8 mouse cellular contexts compared by ENCODE assay signal in genomic region chr9:63109020-63109781, GRCm38 (mm10). TPM values are rescaled to one million over a fixed set of nuclear protein-coding genes. Genes with fewer than 3 reads are reported as not detected.
DNase-seq lines count a peak whose midpoint lies in the region; ATAC-seq and TF ChIP-seq lines count a peak whose summit lies in the region.

No protein-coding gene starts in this region.

- H3K9me3 ChIP-seq in hindbrain, embryonic 13.5 days, result no peaks in the 10 kb centered on the region
- H3K9me3 ChIP-seq in lung, postnatal 0 days (ENCODE audit: low read length), result no peaks in the 10 kb centered on the region

- no peaks in the 10 kb centered on the region for H3K27me3 ChIP-seq in hindbrain, embryonic 13.5 days
- H3K27me3 ChIP-seq in lung, postnatal 0 days (replicated peaks; ENCODE audit: insufficient read depth, low read length), result no peaks in the 10 kb centered on the region

- H3K9ac ChIP-seq in hindbrain, embryonic 13.5 days, result peak overlapping the region; percentile 66
- H3K9ac ChIP-seq in lung, postnatal 0 days (replicated peaks; ENCODE audit: low read depth), result peak overlapping the region; percentile 52

- H3K4me1 ChIP-seq in hindbrain, embryonic 13.5 days (replicated peaks), result peaks cover 15% of the 10 kb centered on the region
- 0 out of 2 replicates have a peak, but pooled peaks cover 4% of the 10 kb centered on the region for H3K4me1 ChIP-seq in lung, postnatal 0 days (ENCODE audit: insufficient read depth, low read depth, low read length)

- peak; percentile 59 for ATAC-seq in hindbrain, embryonic 13.5 days (ENCODE audit: low FRiP score)
- peak; percentile 93 for ATAC-seq in lung, postnatal 0 days

- TF ChIP-seq EP300 in lung, postnatal 0 days (IDR thresholded peaks at IDR 0.05), result peak; percentile 92

- peak; percentile 64 for DNase-seq in ZHBTc4 (ENCODE audit: low read depth, low spot score)
- peak; percentile 79 to 85 for DNase-seq in cerebellum, postnatal 25 days
- peak; percentile 84 to 88 for DNase-seq in frontal cortex, postnatal 36 days (ENCODE audit: low spot score in 2 of 2)
- peak; percentile 81 to 87 for DNase-seq in layer of hippocampus, postnatal 25 days (ENCODE audit: extremely low spot score in 1 of 2, low spot score in 1 of 2)
- DNase-seq in lung, postnatal 0 days (ENCODE audit: low spot score), result peak; percentile 98
- DNase-seq in ovary, postnatal 10 days (ENCODE audit: low spot score), result peak; percentile 94
- peak; percentile 82 for DNase-seq in urinary bladder, postnatal 25 days (ENCODE audit: low spot score)

- H3K27ac ChIP-seq in hindbrain, embryonic 13.5 days, result peak overlapping the region; percentile 85
- H3K27ac ChIP-seq in lung, postnatal 0 days (ENCODE audit: low read length), result peak overlapping the region; percentile 98

- peak; percentile 50 for TF ChIP-seq CTCF in lung, postnatal 0 days (IDR thresholded peaks at IDR 0.05)

- H3K36me3 ChIP-seq in hindbrain, embryonic 13.5 days, result no peaks in the 10 kb centered on the region
- no peaks in the 10 kb centered on the region for H3K36me3 ChIP-seq in lung, postnatal 0 days (ENCODE audit: insufficient read depth, low read length)

- peak overlapping the region; percentile 40 for H3K4me3 ChIP-seq in hindbrain, embryonic 13.5 days
- peak overlapping the region; percentile 55 for H3K4me3 ChIP-seq in lung, postnatal 0 days (ENCODE audit: low read depth, low read length)

- WGBS in hindbrain, embryonic 13.5 days, result 1% methylated on average over 34 of the region's 34 CpGs
- WGBS in lung, postnatal 0 days, result under 1% methylated on average over 25 of the region's 34 CpGs

- H3K4me2 ChIP-seq in hindbrain, embryonic 13.5 days, result peak overlapping the region; percentile 69
- H3K4me2 ChIP-seq in lung, postnatal 0 days (replicated peaks; ENCODE audit: low read depth, low read length), result peak overlapping the region; percentile 60

RNA-seq across cellular contexts. Expression of gene Skor1, which starts 39.6 kb away (rescaled TPM):
- polyA plus RNA-seq in hindbrain, embryonic 13.5 days (2015; fragmentation: Nextera tagmentation; extraction: Ambion mirVana), result 18.5 and 25.5 TPM in 2 replicates
- under 1 TPM in 1 of 2 experiments, not detected in 1; 0.17 TPM for total RNA-seq in layer of hippocampus, postnatal 25 days (2021)
- 0.04 TPM in 1 of 2 replicates, not detected in the other for polyA plus RNA-seq in lung, postnatal 0 days (2015; fragmentation: Nextera tagmentation; extraction: Ambion mirVana)

Comparison
In these comparisons a context has a peak if more than half of its experiments do, and no peak if none do; other contexts are left out.
1. Peak in every context shown above with its lines: DNase-seq, ATAC-seq, H3K4me3 ChIP-seq and H3K27ac ChIP-seq.
2. RNA of gene Skor1, which starts 39.6 kb away (polyA plus RNA-seq): 18.5 to 25.5 TPM in hindbrain, embryonic 13.5 days; 0.04 TPM in lung, postnatal 0 days; every median in the first group is over 10 times any median in the second.